Mouse (Mus musculus) kidney, embryonic 14.5 days (tissue): Measurements from ENCODE around the gene Nfu1. TPM values are rescaled to one million over a fixed set of nuclear protein-coding genes. Genes with fewer than 3 reads are reported as not detected.

Source experiments
- ATAC-seq: fragments of 200-750 bp; cut with Nextera tagmentation; 2 replicates; pipeline ENCODE4 v1.8.0; 2017; ENCODE audit warnings: moderate number of reproducible peaks, mild to moderate bottlenecking, moderate TSS enrichment, moderate library complexity; ENCODE audit not compliant: low FRiP score, low TSS enrichment
- H3K27ac ChIP-seq: fragments of 300-500 bp; sonication (generic); 2 replicates; pipeline ENCODE4 v1.5.1; 2014; ENCODE audit warnings: low read depth, mild to moderate bottlenecking, low read length, moderate library complexity, mixed read lengths
- H3K27me3 ChIP-seq: fragments of 300-500 bp; sonication (generic); 2 replicates; pipeline ENCODE4 v1.6.1; 2014; ENCODE audit warnings: mild to moderate bottlenecking, low read length; ENCODE audit not compliant: control insufficient read depth, insufficient read depth
- H3K36me3 ChIP-seq: fragments of 300-500 bp; sonication (generic); 2 replicates; pipeline ENCODE4 v1.6.1; 2014; ENCODE audit warnings: low read length, mixed read lengths; ENCODE audit not compliant: control insufficient read depth, insufficient read depth
- H3K4me1 ChIP-seq: fragments of 300-500 bp; sonication (generic); 2 replicates; pipeline ENCODE4 v1.6.1; 2014; ENCODE audit warnings: low read length, mixed read lengths; ENCODE audit not compliant: control insufficient read depth, insufficient read depth
- H3K4me2 ChIP-seq: fragments of 300-500 bp; sonication (generic); replicated peaks from 2 replicates; pipeline ENCODE4 v1.6.1; 2014; ENCODE audit warnings: low read depth, mild to moderate bottlenecking, low read length
- H3K4me3 ChIP-seq: fragments of 300-500 bp; sonication (generic); 2 replicates; pipeline ENCODE4 v1.5.1; 2014; ENCODE audit warnings: mild to moderate bottlenecking, low read length
- H3K9ac ChIP-seq: fragments of 300-500 bp; sonication (generic); 2 replicates; pipeline ENCODE4 v1.6.1; 2014; ENCODE audit warnings: low read depth, mild to moderate bottlenecking, low read length, moderate library complexity
- H3K9me3 ChIP-seq: fragments of 300-500 bp; sonication (generic); 2 replicates; pipeline ENCODE4 v1.6.1; 2016; ENCODE audit warnings: low read length; ENCODE audit not compliant: control insufficient read depth
- WGBS: fragments of 180-500 bp; shearing (Covaris S2); extraction: QIAGEN DNeasy Blood & Tissue Kit; methylation state at CpG from one replicate; pipeline ENCODE4 v1.1.7; 2014; 5-methylcytosine and 5-hydroxymethylcytosine counted together
- polyA plus RNA-seq: library from polyadenylated mRNA; unstranded; fragments of >200 nt; fragmentation: Nextera tagmentation; extraction: Ambion mirVana; gene quantifications from 2 replicates; pipeline ENCODE4 v1.2.1, GENCODE M21; 2014

Nfu1 gene
- polyA plus RNA-seq, 1 experiment from 2014 or later = 102 TPM

GRCm38 (mm10) chr6:87070641-87071040 lies 61.6 kb downstream of the Nfu1 start:
- ATAC-seq = no peak
- no peak overlapping the region for H3K4me2 ChIP-seq
- H3K4me3 ChIP-seq = no peak overlapping the region
- peaks cover 77% of the 10 kb centered on the region for H3K36me3 ChIP-seq
- H3K27me3 ChIP-seq = no peaks in the 10 kb centered on the region
- WGBS = 91% methylated on average over 4 of the region's 4 CpGs
- H3K9me3 ChIP-seq = no peaks in the 10 kb centered on the region
- H3K27ac ChIP-seq = no peak overlapping the region
- no peaks in the 10 kb centered on the region for H3K4me1 ChIP-seq
- H3K9ac ChIP-seq = no peak overlapping the region

DNA sequence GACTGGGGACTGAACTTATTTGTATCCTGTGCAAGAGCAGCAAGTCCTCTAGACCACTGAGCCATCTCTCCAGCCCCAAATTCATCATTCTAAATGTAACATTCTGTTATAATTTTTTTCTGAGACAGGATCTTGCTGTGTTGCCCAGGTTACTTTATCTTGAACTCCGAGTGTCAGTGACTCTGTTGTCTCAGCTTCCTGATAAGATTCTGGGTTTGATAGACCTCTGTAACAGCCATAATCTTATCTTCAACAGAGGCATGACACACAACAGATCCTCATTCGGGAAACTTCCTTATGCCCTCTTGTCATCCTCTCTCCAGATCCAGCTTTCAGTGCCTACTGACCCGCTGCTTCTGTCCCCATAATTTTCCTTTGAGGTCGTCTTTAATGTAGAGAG lies 63.7 kb downstream of the Nfu1 start:
- Histone ChIP-seq H3K4me3 (no peak overlapping the region), H3K9me3 (no peaks in the 10 kb centered on the region), H3K9ac (no peak overlapping the region), H3K27ac (no peak overlapping the region), H3K36me3 (peaks cover 77% of the 10 kb centered on the region), H3K27me3 (no peaks in the 10 kb centered on the region), H3K4me2 (no peak overlapping the region), H3K4me1 (no peaks in the 10 kb centered on the region)
- no peak for ATAC-seq
- WGBS = 80% methylated on average over 4 of the region's 4 CpGs

- 78% methylated on average over 3 of the region's 3 CpGs for WGBS
- H3K36me3 ChIP-seq = peaks cover 77% of the 10 kb centered on the region
- no peak overlapping the region for H3K27ac ChIP-seq
- no peaks in the 10 kb centered on the region for H3K4me1 ChIP-seq
- H3K4me3 ChIP-seq = no peak overlapping the region
- no peak overlapping the region for H3K9ac ChIP-seq
- no peak for ATAC-seq
- H3K4me2 ChIP-seq = no peak overlapping the region
- no peaks in the 10 kb centered on the region for H3K9me3 ChIP-seq
- no peaks in the 10 kb centered on the region for H3K27me3 ChIP-seq
Measured at GRCm38 (mm10) chr6:87075092-87075685, 66.2 kb downstream of the Nfu1 start.

Other genes with a start within 250 kb of the Nfu1 start
- 28.1 and 34.7 TPM in 2 replicates for gene Anxa4, start 215.7 kb upstream of the Nfu1 start, polyA plus RNA-seq
- gene Aak1, start 159.7 kb upstream of the Nfu1 start, polyA plus RNA-seq = 11.2 and 18.2 TPM in 2 replicates
- gene Gfpt1, start 33.6 kb downstream of the Nfu1 start, polyA plus RNA-seq = 16.8 and 22.3 TPM in 2 replicates
- 0.09 and 0.26 TPM in 2 replicates for gene D6Ertd527e, start 95.5 kb downstream of the Nfu1 start, polyA plus RNA-seq